Mouse (Mus musculus) adrenal gland, adult (tissue): ENCODE measurements around the gene Eif2b1.
A peak's percentile ranks its signal among the peaks of the same experiment; 100 is the strongest.
"Not testable (repeated sequence)": the region's sequence is repeated elsewhere in the genome, so short reads cannot be mapped to it uniquely, and the experiment has no call there.

Source experiments
- DNase-seq, 2 experiments: peaks; one replicate each; pipeline ENCODE4 v3.0.0; 2022 to 2023; ENCODE audit warnings: low spot score in 1 of 2; ENCODE audit not compliant: inconsistent age in 2 of 2

Gene Eif2b1

DNA sequence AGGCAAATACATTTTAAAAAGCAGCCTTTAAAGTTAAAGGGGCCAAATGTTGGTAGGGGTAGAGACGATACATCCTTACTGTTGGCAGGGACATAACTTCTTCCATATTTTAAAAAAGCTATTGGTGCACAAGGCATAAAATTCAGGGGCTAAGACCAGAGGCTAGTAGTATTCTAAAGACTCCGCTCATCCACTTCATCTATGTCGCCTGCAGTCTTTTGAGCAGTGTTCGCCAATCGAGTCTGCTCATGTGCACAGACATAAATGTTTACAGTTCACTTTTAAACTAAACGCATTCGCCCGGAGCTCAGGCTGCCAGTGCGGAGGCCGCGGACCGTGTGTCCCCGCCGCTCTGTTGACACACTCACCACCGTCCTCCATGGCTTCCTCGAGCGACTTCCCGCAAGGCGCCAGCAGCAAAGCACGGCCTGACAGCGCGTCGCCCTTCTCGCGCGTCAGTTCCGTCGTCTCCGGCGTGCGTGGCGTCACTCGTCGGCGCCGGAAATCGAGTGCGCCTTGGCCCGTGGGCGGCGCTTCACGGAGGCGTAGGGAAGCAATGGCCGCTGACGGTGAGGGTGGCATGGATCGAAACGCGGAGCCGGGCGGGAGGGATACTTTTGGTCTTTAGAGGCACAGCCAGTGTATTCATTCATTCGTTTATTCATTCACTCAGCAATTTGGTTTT is at the start of gene Eif2b1, which contains the start of gene Gtf2h3:
Gene Eif2b1, minus strand, starts transcription at position 499 of the 685 bp plus-strand sequence.
Gene Gtf2h3, plus strand, starts transcription at position 508 of the 685 bp plus-strand sequence.
- DNase-seq, result peak; percentile 93 to 97

- DNase-seq, result no peak
Measured at GRCm38 (mm10) chr5:124624291-124624690, 45.4 kb upstream of the Eif2b1 start.

DNA sequence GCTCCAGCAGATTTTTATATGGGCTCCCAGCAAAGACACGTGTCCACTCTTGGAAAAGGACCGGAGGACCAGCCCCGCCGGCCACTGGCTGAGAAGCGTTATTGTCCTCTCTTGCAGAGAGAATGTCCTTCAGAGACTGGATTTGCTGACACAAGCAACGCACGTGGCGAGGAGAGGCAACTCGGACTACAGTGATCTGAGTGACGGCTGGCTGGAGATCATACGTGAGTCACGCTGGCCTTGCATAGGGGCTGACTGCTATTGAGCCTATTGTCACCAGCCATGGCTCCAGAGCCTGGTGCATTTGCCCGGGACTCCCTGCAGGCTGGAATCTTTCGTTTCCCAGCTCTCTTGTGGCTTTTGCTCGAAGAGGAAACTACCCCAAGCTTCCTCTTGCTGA is 44.0 kb upstream of the Eif2b1 start:
- peak; percentile 88 to 91 for DNase-seq

DNA sequence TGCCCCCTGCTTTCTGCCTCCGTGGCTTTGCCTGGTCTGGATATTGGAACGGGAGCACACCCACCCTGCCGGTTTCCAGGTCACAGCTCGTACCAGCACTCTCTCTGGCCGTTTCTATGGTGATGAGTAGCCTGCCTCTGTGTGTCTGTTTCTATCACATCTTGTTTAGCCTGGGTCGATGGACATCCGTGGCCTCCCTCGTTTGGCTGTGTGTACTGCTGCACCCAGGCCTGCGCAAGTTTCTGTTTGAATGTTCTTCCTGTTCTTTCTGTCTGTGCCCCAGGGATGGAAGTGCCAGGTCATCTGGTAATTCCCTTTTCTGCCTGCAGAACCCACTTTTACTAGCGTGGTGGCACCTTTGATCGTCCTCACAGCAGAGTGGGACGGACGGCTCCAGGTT is 42.4 kb upstream of the Eif2b1 start:
- DNase-seq, result peak; percentile 27 to 50

DNA sequence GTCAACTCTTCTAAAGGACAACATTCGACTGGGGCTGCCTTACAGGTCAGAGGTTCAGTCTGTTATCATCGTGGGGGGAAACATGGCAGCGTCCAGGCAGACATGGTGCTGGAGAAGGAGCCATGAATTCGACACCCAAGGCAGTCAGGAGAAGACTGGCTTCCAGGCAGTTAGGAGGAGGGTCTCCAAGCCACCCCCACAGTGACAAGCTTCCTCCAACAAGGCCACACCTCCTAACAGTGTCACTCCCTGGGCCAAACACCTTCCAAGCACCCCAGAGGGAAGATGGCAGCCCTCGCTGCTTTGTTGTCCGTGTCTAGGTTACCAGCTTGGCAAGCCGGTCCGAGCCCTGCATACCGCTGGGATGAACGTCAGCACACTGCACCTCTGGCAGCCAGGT is 39.8 kb upstream of the Eif2b1 start:
- DNase-seq, result no peak

DNA sequence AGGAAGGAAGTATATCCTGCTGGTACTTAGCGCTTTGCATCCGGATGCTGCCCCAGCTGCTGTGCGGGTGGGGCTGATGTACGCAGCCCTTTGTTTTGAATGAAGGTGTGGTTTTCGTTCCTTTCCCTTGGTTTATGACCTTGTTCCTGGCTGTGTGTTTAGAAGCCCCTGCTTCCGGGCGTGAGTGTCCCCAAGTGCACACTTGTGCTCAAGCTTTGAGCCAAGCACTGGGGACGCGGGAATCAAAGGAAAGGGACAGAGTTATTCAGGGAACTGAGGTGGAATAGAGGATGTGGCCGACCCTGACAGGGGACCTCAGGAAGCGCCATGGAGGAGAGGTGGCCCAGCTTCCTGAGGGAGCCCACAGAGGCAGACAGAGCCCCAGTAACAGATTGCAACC is 35.8 kb upstream of the Eif2b1 start:
- no peak for DNase-seq

- DNase-seq, result no peak
Measured at GRCm38 (mm10) chr5:124610965-124611364, 32.0 kb upstream of the Eif2b1 start.

DNA sequence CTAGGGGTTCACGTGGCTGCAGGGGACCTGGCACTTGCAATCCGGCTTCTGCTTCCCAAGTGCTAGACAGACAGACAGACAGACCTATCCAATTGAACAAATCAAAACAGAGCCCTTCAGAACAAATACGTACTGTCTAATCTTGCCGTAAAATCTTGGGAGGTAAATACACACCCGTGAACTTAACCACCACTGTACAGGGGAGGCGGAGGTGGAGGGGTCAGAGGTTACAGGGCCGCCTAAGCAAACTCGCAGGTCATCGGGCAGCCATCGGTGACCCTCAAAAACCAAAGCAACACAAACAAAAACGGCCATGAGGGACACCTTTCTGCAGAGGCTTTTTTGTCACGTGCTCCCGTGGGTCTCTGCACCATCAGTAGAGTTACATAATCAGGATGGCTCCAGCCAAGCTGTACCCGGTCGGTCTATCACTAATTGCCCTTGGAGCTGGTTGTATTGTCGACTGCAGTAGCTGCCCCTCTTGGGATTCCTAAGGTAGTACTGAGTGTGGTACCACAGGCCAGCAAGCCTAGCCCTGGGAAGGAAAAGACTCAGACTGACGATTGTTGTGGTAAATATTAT is 26.2 kb upstream of the Eif2b1 start:
- no peak for DNase-seq

- DNase-seq, result no peak
Measured at GRCm38 (mm10) chr5:124604296-124604695, 25.4 kb upstream of the Eif2b1 start.

GRCm38 (mm10) chr5:124602349-124602748 is 23.4 kb upstream of the Eif2b1 start:
- DNase-seq, result peak; percentile 55 to 92

- not testable (repeated sequence) for DNase-seq
Measured at GRCm38 (mm10) chr5:124599726-124600125, 20.8 kb upstream of the Eif2b1 start.

DNA sequence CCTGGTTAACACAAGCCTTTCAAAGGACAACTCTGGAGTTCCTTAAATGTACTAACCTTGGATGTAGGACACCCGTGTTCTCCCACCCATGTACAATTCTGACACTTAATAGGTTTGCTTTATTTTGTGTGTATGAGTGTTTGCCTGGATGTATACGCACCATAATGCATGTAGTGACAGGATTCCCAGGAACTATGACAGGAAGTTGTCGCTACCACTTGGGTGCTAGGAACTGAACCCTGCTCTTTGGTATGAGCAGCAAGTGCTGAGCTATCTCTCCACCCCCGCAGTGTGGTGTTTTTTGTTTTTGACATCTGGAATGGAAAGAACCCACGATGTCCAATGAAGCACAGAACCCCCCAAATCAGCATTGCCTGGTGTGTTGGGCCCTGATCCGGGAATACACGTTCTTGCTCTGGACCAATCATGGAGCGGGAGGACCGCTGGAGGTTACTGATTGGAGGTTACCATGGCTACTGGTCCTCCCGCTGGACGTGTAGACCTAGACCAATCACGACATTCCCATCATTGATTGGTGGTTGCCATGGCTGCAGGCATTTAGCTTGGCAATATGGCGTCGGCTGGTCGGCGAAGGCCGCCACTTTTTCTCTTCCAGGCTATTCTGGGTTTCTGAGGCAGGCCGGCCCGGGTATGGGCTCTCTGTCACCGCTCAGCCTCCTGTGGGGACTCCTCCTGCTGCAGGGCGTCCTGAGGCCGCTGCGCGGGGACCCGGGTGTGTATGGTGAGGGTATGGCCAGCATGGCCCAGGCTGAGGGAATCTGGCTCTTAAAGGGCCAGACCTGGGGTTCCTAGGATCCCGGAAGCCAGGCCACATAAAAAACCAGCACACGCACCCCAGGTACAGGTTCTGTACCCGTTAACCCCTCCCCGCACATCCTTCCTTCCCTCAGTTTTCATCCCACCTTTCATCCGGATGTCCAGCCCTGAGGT is 19.6 kb upstream of the Eif2b1 start:
- peak; percentile 94 to 97 for DNase-seq

DNA sequence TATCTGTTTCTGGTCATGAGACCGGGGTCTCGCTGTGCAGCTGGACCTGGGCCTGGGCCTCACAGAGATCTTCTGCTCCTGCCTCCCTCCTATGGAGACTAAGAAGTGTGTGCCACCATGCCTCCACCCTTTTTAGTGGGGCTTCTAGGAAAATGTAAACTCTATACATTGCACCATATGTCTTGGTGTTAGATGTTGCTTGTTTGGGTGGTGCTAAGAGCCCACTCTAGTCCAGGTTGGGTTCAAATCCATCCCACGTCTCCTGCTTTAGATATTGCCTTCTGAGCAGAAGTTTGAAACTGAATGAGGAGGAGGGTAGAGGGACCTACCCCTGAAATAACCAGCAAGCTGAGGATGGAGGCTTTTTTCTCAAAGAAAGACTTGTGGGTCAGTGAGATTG is 13.8 kb upstream of the Eif2b1 start:
- no peak for DNase-seq

- peak in 1 of 2 experiments; percentile 46 for DNase-seq
Measured at GRCm38 (mm10) chr5:124582515-124582914, 3.6 kb upstream of the Eif2b1 start.

DNA sequence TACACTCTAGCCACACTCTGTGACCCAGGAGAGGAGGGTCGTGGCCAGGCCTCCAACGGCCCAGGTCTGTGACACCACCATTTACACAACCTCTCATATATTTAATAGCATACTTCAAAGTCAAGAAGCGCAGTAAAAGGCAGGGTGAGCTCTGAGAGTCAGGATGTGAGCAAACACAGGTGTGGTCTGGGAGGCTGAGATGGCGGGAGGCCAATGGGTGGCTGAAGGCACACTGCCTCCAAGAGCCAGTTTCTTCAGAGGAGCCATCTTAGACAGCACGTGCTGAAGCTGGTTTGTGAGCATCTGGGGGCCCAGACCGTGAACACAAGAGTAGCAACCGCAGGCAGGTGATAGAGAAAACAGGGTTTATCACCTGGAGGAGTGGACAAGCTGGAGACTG is 3.5 kb downstream of the Eif2b1 start:
- no peak for DNase-seq

GRCm38 (mm10) chr5:124571068-124571467 is 7.9 kb downstream of the Eif2b1 start:
- no peak for DNase-seq

DNA sequence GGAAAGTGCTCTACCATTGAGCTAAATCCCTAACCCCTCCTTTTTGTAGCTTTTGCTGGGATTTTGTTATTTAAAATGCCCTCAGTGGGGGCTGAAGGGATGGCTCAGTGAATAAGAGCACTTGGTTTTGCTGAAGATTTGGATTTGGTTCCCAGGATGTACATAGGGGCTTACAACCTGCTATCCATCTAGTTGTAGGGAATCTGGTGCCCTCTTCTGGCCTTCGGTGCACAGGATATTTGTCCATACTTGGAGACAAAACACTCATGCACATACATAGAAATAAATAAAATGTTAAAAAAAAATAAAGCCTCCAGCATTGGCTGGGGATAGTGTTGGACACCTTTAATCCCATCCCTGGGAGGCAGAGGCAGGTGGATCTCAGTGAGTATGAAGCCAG is 23.8 kb downstream of the Eif2b1 start:
- DNase-seq, result no peak

- DNase-seq, result no peak
Measured at GRCm38 (mm10) chr5:124553607-124554006, 25.3 kb downstream of the Eif2b1 start.

DNA sequence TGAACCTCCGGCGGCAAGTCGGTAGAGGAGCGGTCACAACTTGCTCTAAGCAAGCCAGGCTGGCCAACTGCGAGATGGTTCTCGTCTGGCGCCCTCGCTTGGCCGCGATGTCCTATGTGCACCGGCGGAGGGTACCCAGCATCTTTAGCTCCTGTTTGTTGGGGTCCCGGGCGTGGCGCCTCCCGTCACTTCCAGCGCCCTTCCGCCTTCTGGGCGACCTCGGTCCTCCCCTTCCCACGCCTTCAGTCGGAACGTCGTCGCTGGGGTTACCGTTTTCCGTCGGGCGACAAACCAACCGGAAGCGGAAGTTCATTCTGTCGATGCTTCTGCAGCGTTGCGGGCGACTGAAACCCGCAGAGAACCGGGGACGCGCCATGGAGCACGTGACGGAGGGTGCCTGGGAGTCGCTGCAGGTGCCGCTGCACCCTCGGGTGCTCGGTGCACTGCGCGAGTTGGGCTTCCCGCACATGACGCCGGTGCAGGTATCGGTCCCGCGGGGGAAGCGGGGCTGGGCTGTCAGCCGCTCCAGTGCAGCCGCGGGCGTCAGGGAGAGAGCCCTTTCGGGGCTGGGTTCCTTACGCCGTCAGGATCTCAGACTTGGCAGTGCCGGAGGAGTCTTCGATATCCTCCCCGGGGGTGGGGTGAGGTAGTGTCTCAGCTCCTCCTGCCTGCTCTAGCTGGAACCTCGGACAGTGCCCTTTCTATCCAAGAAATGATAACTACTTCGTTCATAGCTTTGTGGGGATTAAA is 26.2 kb downstream of the Eif2b1 start, which contains the start of gene Ddx55:
Gene Ddx55, plus strand, starts transcription at position 307 of the 750 bp plus-strand sequence.
- DNase-seq, result peak; percentile 91 to 97

- DNase-seq, result no peak
Measured at GRCm38 (mm10) chr5:124552094-124552472, 26.8 kb downstream of the Eif2b1 start.
